8 mouse cellular contexts compared by ENCODE assay signal in the genomic region with DNA sequence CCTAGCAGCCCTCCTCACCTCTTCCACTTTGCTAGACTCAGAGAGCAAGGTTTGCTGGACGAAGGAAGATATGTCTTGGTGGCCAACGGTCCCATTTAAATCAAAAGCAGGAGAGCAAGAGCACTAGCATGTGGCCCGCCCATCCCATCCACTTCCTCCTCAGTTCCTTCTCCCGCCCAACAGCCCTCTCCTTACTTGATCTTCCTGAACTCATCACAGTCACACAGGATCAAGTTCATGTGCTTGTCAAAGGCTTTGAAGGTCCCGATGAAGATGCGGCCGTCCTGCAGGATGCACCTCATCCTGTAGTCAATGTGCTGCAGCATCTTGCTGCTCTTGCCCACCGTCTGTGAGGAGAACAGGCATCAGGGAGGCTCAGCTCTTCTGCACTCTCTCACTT. TPM values are rescaled to one million over a fixed set of nuclear protein-coding genes. Genes with fewer than 3 reads are reported as not detected.
DNase-seq lines count a peak whose midpoint lies in the region; ATAC-seq and TF ChIP-seq lines count a peak whose summit lies in the region.

No protein-coding gene starts in this region.

- no peak for TF ChIP-seq EP300 in lung, postnatal 0 days (IDR thresholded peaks at IDR 0.05)

- no peak overlapping the region for H3K9ac ChIP-seq in lung, postnatal 0 days (replicated peaks; ENCODE audit: low read depth)
- 0 out of 2 replicates have a peak overlapping the region, but pooled peaks have one; percentile 5 for H3K9ac ChIP-seq in forebrain, embryonic 16.5 days (replicated peaks; ENCODE audit: low read depth, low read length)
- peak overlapping the region; percentile 100; the same call in 1 of the 2 replicates for H3K9ac ChIP-seq in limb, embryonic 14.5 days (ENCODE audit: low read depth, low read length, severe bottlenecking)
- H3K9ac ChIP-seq in stomach, embryonic 15.5 days, result no peak overlapping the region

- DNase-seq in lung, postnatal 14 days, result peak; percentile 7
- no peak for DNase-seq in lung, postnatal 0 days (ENCODE audit: low spot score)
- DNase-seq in limb, embryonic 14.5 days (ENCODE audit: low spot score), result no peak
- no peak for DNase-seq in layer of hippocampus, adult 9-10 months (ENCODE audit: low spot score)
- DNase-seq in embryo, embryonic 9.5 days (ENCODE audit: extremely low spot score), result no peak
- no peak for DNase-seq in thymus, adult 18-20 months

- TF ChIP-seq CTCF in lung, postnatal 0 days (IDR thresholded peaks at IDR 0.05), result no peak

- no peak overlapping the region for H3K27ac ChIP-seq in lung, postnatal 0 days (ENCODE audit: low read length)
- H3K27ac ChIP-seq in forebrain, embryonic 16.5 days (ENCODE audit: low read length), result no peak overlapping the region
- no peak overlapping the region for H3K27ac ChIP-seq in limb, embryonic 14.5 days (replicated peaks; ENCODE audit: low read depth, low read length)
- no peak overlapping the region for H3K27ac ChIP-seq in stomach, embryonic 15.5 days

- H3K4me1 ChIP-seq in lung, postnatal 0 days (ENCODE audit: insufficient read depth, low read depth, low read length), result peaks cover 7% of the 10 kb centered on the region; the same call in 1 of the 2 replicates
- peaks cover 19% of the 10 kb centered on the region for H3K4me1 ChIP-seq in forebrain, embryonic 16.5 days (replicated peaks; ENCODE audit: control insufficient read depth, insufficient read depth, low read length)
- H3K4me1 ChIP-seq in limb, embryonic 14.5 days (ENCODE audit: control insufficient read depth, insufficient read depth, low read length), result peaks cover 15% of the 10 kb centered on the region
- H3K4me1 ChIP-seq in stomach, embryonic 15.5 days, result peaks cover 16% of the 10 kb centered on the region

- ATAC-seq in lung, postnatal 0 days, result no peak
- ATAC-seq in forebrain, embryonic 16.5 days, result no peak
- ATAC-seq in limb, embryonic 14.5 days (ENCODE audit: low FRiP score, low read depth), result no peak
- ATAC-seq in stomach, embryonic 15.5 days (ENCODE audit: insufficient read depth, low FRiP score, low read depth), result no peak

- peaks cover 17% of the 10 kb centered on the region; the same call in 1 of the 2 replicates for H3K36me3 ChIP-seq in lung, postnatal 0 days (ENCODE audit: insufficient read depth, low read length)
- peaks cover 39% of the 10 kb centered on the region for H3K36me3 ChIP-seq in forebrain, embryonic 16.5 days (ENCODE audit: control insufficient read depth, insufficient read depth)
- peaks cover 52% of the 10 kb centered on the region for H3K36me3 ChIP-seq in limb, embryonic 14.5 days (ENCODE audit: control insufficient read depth, insufficient read depth, low read length)
- H3K36me3 ChIP-seq in stomach, embryonic 15.5 days, result peaks cover 35% of the 10 kb centered on the region

- no peak overlapping the region for H3K4me2 ChIP-seq in lung, postnatal 0 days (replicated peaks; ENCODE audit: low read depth, low read length)
- H3K4me2 ChIP-seq in forebrain, embryonic 16.5 days (ENCODE audit: low read length), result peak overlapping the region; percentile 87
- H3K4me2 ChIP-seq in limb, embryonic 14.5 days (replicated peaks; ENCODE audit: low read depth, low read length, severe bottlenecking), result peak overlapping the region; percentile 87
- peak overlapping the region; percentile 73 for H3K4me2 ChIP-seq in stomach, embryonic 15.5 days

- H3K9me3 ChIP-seq in lung, postnatal 0 days (ENCODE audit: low read length), result no peaks in the 10 kb centered on the region
- no peaks in the 10 kb centered on the region for H3K9me3 ChIP-seq in forebrain, embryonic 16.5 days (ENCODE audit: control insufficient read depth, low read length)
- H3K9me3 ChIP-seq in limb, embryonic 14.5 days (ENCODE audit: control insufficient read depth, low read length), result no peaks in the 10 kb centered on the region
- no peaks in the 10 kb centered on the region for H3K9me3 ChIP-seq in stomach, embryonic 15.5 days

- no peak overlapping the region; the same call in 1 of the 2 replicates for H3K4me3 ChIP-seq in lung, postnatal 0 days (ENCODE audit: low read depth, low read length)
- no peak overlapping the region for H3K4me3 ChIP-seq in forebrain, embryonic 16.5 days (replicated peaks; ENCODE audit: low read length)
- peak overlapping the region; percentile 98 for H3K4me3 ChIP-seq in limb, embryonic 14.5 days (replicated peaks; ENCODE audit: low read length)
- H3K4me3 ChIP-seq in stomach, embryonic 15.5 days (replicated peaks), result no peak overlapping the region

- 48% methylated on average over 8 of the region's 8 CpGs for WGBS in lung, postnatal 0 days
- WGBS in forebrain, embryonic 16.5 days, result 73% methylated on average over 8 of the region's 8 CpGs
- 74% methylated on average over 8 of the region's 8 CpGs for WGBS in limb, embryonic 14.5 days
- WGBS in stomach, embryonic 15.5 days, result 69% methylated on average over 8 of the region's 8 CpGs

- TF ChIP-seq POLR2A in limb, embryonic 14.5 days (IDR thresholded peaks at IDR 0.05; ENCODE audit: borderline replicate concordance, extremely low read depth, insufficient read depth, insufficient read length), result no peak

- H3K27me3 ChIP-seq in lung, postnatal 0 days (replicated peaks; ENCODE audit: insufficient read depth, low read length), result no peaks in the 10 kb centered on the region
- no peaks in the 10 kb centered on the region for H3K27me3 ChIP-seq in forebrain, embryonic 16.5 days (replicated peaks; ENCODE audit: control insufficient read depth, insufficient read depth, low read length)
- H3K27me3 ChIP-seq in limb, embryonic 14.5 days (ENCODE audit: control insufficient read depth, insufficient read depth, low read length), result no peaks in the 10 kb centered on the region
- H3K27me3 ChIP-seq in stomach, embryonic 15.5 days (replicated peaks), result no peaks in the 10 kb centered on the region

RNA-seq across cellular contexts. Expression of gene Snrpb, which starts 2.4 kb away (rescaled TPM):
- 400 and 429 TPM in 2 replicates for polyA plus RNA-seq in lung, postnatal 0 days (2015; fragmentation: Nextera tagmentation; extraction: Ambion mirVana)
- polyA plus RNA-seq in forebrain, embryonic 16.5 days (2015; fragmentation: Nextera tagmentation; extraction: Ambion mirVana), result 418 TPM in 2 replicates
- 423 and 497 TPM in 2 replicates for polyA plus RNA-seq in limb, embryonic 14.5 days (2012; rRNA removed)
- 578 and 606 TPM in 2 replicates for polyA plus RNA-seq in limb, embryonic 14.5 days (2014; fragmentation: Nextera tagmentation; extraction: Ambion mirVana)
- polyA plus RNA-seq in stomach, embryonic 15.5 days (2015; fragmentation: Nextera tagmentation; extraction: Ambion mirVana), result 518 and 527 TPM in 2 replicates

RNA-seq across cellular contexts. Expression of gene Tmc2, which starts 18.2 kb away (rescaled TPM):
- polyA plus RNA-seq in lung, postnatal 0 days (2015; fragmentation: Nextera tagmentation; extraction: Ambion mirVana), result not detected in 2 replicates
- not detected in 2 replicates for polyA plus RNA-seq in forebrain, embryonic 16.5 days (2015; fragmentation: Nextera tagmentation; extraction: Ambion mirVana)
- 0.04 TPM in 2 replicates for polyA plus RNA-seq in limb, embryonic 14.5 days (2012; rRNA removed)
- polyA plus RNA-seq in limb, embryonic 14.5 days (2014; fragmentation: Nextera tagmentation; extraction: Ambion mirVana), result not detected in 2 replicates
- polyA plus RNA-seq in stomach, embryonic 15.5 days (2015; fragmentation: Nextera tagmentation; extraction: Ambion mirVana), result 0.04 TPM in 1 of 2 replicates, not detected in the other

Comparison
In these comparisons a context has a peak if more than half of its experiments do, and no peak if none do; other contexts are left out.
1. H3K9ac ChIP-seq: peak in forebrain, embryonic 16.5 days (single experiment) and limb, embryonic 14.5 days (single experiment); none in lung, postnatal 0 days (single experiment) and stomach, embryonic 15.5 days (single experiment).